ENCODE assay signal across 8 mouse cellular contexts in the genomic region with DNA sequence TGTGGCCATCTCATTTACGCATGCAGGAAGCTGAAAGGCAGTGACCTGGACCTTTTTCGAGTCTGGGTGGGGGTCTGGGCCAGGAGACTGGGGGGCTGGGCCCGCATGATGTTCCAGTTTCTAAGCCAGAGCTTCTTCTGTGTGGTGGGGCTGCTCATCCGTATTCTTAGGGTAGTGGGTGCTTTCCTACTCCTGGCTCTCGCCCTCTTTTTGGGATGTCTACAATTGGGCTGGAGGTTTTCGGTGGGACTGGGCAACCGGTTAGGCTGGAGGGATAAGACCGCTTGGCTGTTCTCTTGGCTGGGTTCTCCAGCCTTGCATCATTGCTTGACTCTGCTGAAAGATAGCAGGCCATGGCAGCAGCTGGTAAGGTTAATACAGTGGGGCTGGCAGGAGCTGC. TPM values are rescaled to one million over a fixed set of nuclear protein-coding genes. Genes with fewer than 3 reads are reported as not detected.
DNase-seq lines count a peak whose midpoint lies in the region; ATAC-seq and TF ChIP-seq lines count a peak whose summit lies in the region.
"Had no signal": no experiment of that assay in that cellular context is flagged by ENCODE, and none has a peak within 500 bp of the region (broad histone marks: within the 10 kb centered on the region; RNA-seq: fewer than 3 reads in every experiment).

No protein-coding gene starts in this region.

- H3K9me3 ChIP-seq in lung, postnatal 0 days (ENCODE audit: low read length), result no peaks in the 10 kb centered on the region
- no peaks in the 10 kb centered on the region for H3K9me3 ChIP-seq in forebrain, embryonic 15.5 days
- H3K9me3 ChIP-seq in liver, embryonic 12.5 days (replicated peaks), result no peaks in the 10 kb centered on the region
- H3K9me3 ChIP-seq in stomach, postnatal 0 days (ENCODE audit: control insufficient read depth, low read length), result no peaks in the 10 kb centered on the region

- ATAC-seq in lung, postnatal 0 days, result no peak
- no peak for ATAC-seq in forebrain, embryonic 15.5 days (replicated peaks)
- ATAC-seq in liver, embryonic 12.5 days, result no peak
- ATAC-seq in stomach, postnatal 0 days (ENCODE audit: low FRiP score, low TSS enrichment), result no peak

- H3K27ac ChIP-seq in lung, postnatal 0 days (ENCODE audit: low read length), result no peak overlapping the region
- H3K27ac ChIP-seq in forebrain, embryonic 15.5 days (replicated peaks), result no peak overlapping the region
- H3K27ac ChIP-seq in liver, embryonic 12.5 days, result peak overlapping the region; percentile 13; the same call in 1 of the 2 replicates
- no peak overlapping the region for H3K27ac ChIP-seq in stomach, postnatal 0 days (replicated peaks)

- H3K4me1 ChIP-seq in lung, postnatal 0 days (ENCODE audit: insufficient read depth, low read depth, low read length), result peaks cover 33% of the 10 kb centered on the region
- peaks cover 58% of the 10 kb centered on the region for H3K4me1 ChIP-seq in forebrain, embryonic 15.5 days
- peaks cover 60% of the 10 kb centered on the region for H3K4me1 ChIP-seq in liver, embryonic 12.5 days
- peaks cover 10% of the 10 kb centered on the region for H3K4me1 ChIP-seq in stomach, postnatal 0 days (replicated peaks; ENCODE audit: control insufficient read depth, insufficient read depth)

- TF ChIP-seq EP300 in lung, postnatal 0 days (IDR thresholded peaks at IDR 0.05), result no peak
- no peak for TF ChIP-seq EP300 in stomach, postnatal 0 days (optimal IDR thresholded peaks at IDR 0.05)

- peak overlapping the region; percentile 13; the same call in 1 of the 2 replicates for H3K9ac ChIP-seq in lung, postnatal 0 days (replicated peaks; ENCODE audit: low read depth)
- peak overlapping the region; percentile 80 for H3K9ac ChIP-seq in forebrain, embryonic 15.5 days (replicated peaks)
- H3K9ac ChIP-seq in liver, embryonic 12.5 days, result peak overlapping the region; percentile 49
- peak overlapping the region; percentile 41; the same call in 1 of the 2 replicates for H3K9ac ChIP-seq in stomach, postnatal 0 days (ENCODE audit: low read length)

- no peak for TF ChIP-seq CTCF in lung, postnatal 0 days (IDR thresholded peaks at IDR 0.05)
- TF ChIP-seq CTCF in stomach, postnatal 0 days (IDR thresholded peaks at IDR 0.05; ENCODE audit: low read depth), result no peak

- H3K4me2 ChIP-seq in lung, postnatal 0 days (replicated peaks; ENCODE audit: low read depth, low read length), result peak overlapping the region; percentile 79
- H3K4me2 ChIP-seq in forebrain, embryonic 15.5 days (replicated peaks), result peak overlapping the region; percentile 75
- peak overlapping the region; percentile 94 for H3K4me2 ChIP-seq in liver, embryonic 12.5 days
- H3K4me2 ChIP-seq in stomach, postnatal 0 days (replicated peaks; ENCODE audit: low read depth), result peak overlapping the region; percentile 57

- WGBS in lung, postnatal 0 days, result 87% methylated on average over 8 of the region's 8 CpGs
- 90% methylated on average over 8 of the region's 8 CpGs for WGBS in forebrain, embryonic 15.5 days
- 79% methylated on average over 8 of the region's 8 CpGs for WGBS in liver, embryonic 12.5 days (ENCODE audit: insufficient replicate concordance)
- WGBS in stomach, postnatal 0 days, result 72% methylated on average over 8 of the region's 8 CpGs

- H3K4me3 ChIP-seq in lung, postnatal 0 days (ENCODE audit: low read depth, low read length), result no peak overlapping the region
- peak overlapping the region; percentile 57 for H3K4me3 ChIP-seq in forebrain, embryonic 15.5 days
- peak overlapping the region; percentile 82 for H3K4me3 ChIP-seq in liver, embryonic 12.5 days
- H3K4me3 ChIP-seq in stomach, postnatal 0 days (ENCODE audit: low read depth, low read length), result peak overlapping the region; percentile 6; the same call in 1 of the 2 replicates

- H3K27me3 ChIP-seq in lung, postnatal 0 days (replicated peaks; ENCODE audit: insufficient read depth, low read length), result no peaks in the 10 kb centered on the region
- H3K27me3 ChIP-seq in forebrain, embryonic 15.5 days, result no peaks in the 10 kb centered on the region
- peaks cover 4% of the 10 kb centered on the region for H3K27me3 ChIP-seq in liver, embryonic 12.5 days (replicated peaks)
- H3K27me3 ChIP-seq in stomach, postnatal 0 days (ENCODE audit: control insufficient read depth, insufficient read depth, low read length), result no peaks in the 10 kb centered on the region

- H3K36me3 ChIP-seq in lung, postnatal 0 days (ENCODE audit: insufficient read depth, low read length), result no peaks in the 10 kb centered on the region
- H3K36me3 ChIP-seq in forebrain, embryonic 15.5 days, result 0 out of 2 replicates have a peak, but pooled peaks cover 4% of the 10 kb centered on the region
- peaks cover 32% of the 10 kb centered on the region for H3K36me3 ChIP-seq in liver, embryonic 12.5 days
- peaks cover 3% of the 10 kb centered on the region; the same call in 1 of the 2 replicates for H3K36me3 ChIP-seq in stomach, postnatal 0 days (ENCODE audit: control insufficient read depth, insufficient read depth, low read length)

- no peak for DNase-seq in lung, postnatal 0 days (ENCODE audit: low spot score)
- no peak for DNase-seq in lung, postnatal 14 days
- no peak for DNase-seq in stomach, postnatal 0 days (ENCODE audit: low spot score)
- no peak for DNase-seq in left cerebral cortex, adult 18-20 months (ENCODE audit: low spot score in 2 of 2)
- DNase-seq in cerebellum, adult 18-20 months, result no peak
- DNase-seq: adrenal gland, adult 2 months had no signal

RNA-seq across cellular contexts. Expression of a gene that starts 2.8 kb away (rescaled TPM):
- polyA plus RNA-seq in lung, postnatal 0 days (2015; fragmentation: Nextera tagmentation; extraction: Ambion mirVana), result 13.6 and 13.8 TPM in 2 replicates
- 12.6 and 13.6 TPM in 2 replicates for polyA plus RNA-seq in forebrain, embryonic 15.5 days (2015; fragmentation: Nextera tagmentation; extraction: Ambion mirVana)
- 3.7 and 3.9 TPM in 2 replicates for polyA plus RNA-seq in liver, embryonic 12.5 days (2016; fragmentation: Nextera tagmentation; extraction: Ambion mirVana)
- polyA plus RNA-seq in stomach, postnatal 0 days (2015; fragmentation: Nextera tagmentation; extraction: Ambion mirVana), result 7.8 and 8.5 TPM in 2 replicates
- 1 to 10 TPM; 6.9 to 7.1 TPM for total RNA-seq in left cerebral cortex, adult 18-20 months (2021)

RNA-seq across cellular contexts. Expression of a gene that starts 3.2 kb away (rescaled TPM):
- 44.0 and 51.9 TPM in 2 replicates for polyA plus RNA-seq in lung, postnatal 0 days (2015; fragmentation: Nextera tagmentation; extraction: Ambion mirVana)
- 60.4 and 62.8 TPM in 2 replicates for polyA plus RNA-seq in forebrain, embryonic 15.5 days (2015; fragmentation: Nextera tagmentation; extraction: Ambion mirVana)
- 27.9 and 29.1 TPM in 2 replicates for polyA plus RNA-seq in liver, embryonic 12.5 days (2016; fragmentation: Nextera tagmentation; extraction: Ambion mirVana)
- 29.8 and 30.5 TPM in 2 replicates for polyA plus RNA-seq in stomach, postnatal 0 days (2015; fragmentation: Nextera tagmentation; extraction: Ambion mirVana)
- 10 to 100 TPM; 64.6 to 67.0 TPM for total RNA-seq in left cerebral cortex, adult 18-20 months (2021)

RNA-seq across cellular contexts. Expression of a gene that starts 10.1 kb away (rescaled TPM):
- 113 and 119 TPM in 2 replicates for polyA plus RNA-seq in lung, postnatal 0 days (2015; fragmentation: Nextera tagmentation; extraction: Ambion mirVana)
- 190 and 199 TPM in 2 replicates for polyA plus RNA-seq in forebrain, embryonic 15.5 days (2015; fragmentation: Nextera tagmentation; extraction: Ambion mirVana)
- polyA plus RNA-seq in liver, embryonic 12.5 days (2016; fragmentation: Nextera tagmentation; extraction: Ambion mirVana), result 154 and 161 TPM in 2 replicates
- 99.4 and 104 TPM in 2 replicates for polyA plus RNA-seq in stomach, postnatal 0 days (2015; fragmentation: Nextera tagmentation; extraction: Ambion mirVana)
- total RNA-seq in left cerebral cortex, adult 18-20 months (2021), result 10 to 100 TPM; 39.5 to 39.6 TPM

RNA-seq across cellular contexts. Expression of a gene that starts 14.4 kb away (rescaled TPM):
- polyA plus RNA-seq in lung, postnatal 0 days (2015; fragmentation: Nextera tagmentation; extraction: Ambion mirVana), result 59.8 and 62.1 TPM in 2 replicates
- 28.1 and 28.6 TPM in 2 replicates for polyA plus RNA-seq in forebrain, embryonic 15.5 days (2015; fragmentation: Nextera tagmentation; extraction: Ambion mirVana)
- polyA plus RNA-seq in liver, embryonic 12.5 days (2016; fragmentation: Nextera tagmentation; extraction: Ambion mirVana), result 82.5 and 85.8 TPM in 2 replicates
- 111 and 121 TPM in 2 replicates for polyA plus RNA-seq in stomach, postnatal 0 days (2015; fragmentation: Nextera tagmentation; extraction: Ambion mirVana)
- 1 to 10 TPM; 8.0 to 8.6 TPM for total RNA-seq in left cerebral cortex, adult 18-20 months (2021)

RNA-seq across cellular contexts. Expression of a gene that starts 16.3 kb away (rescaled TPM):
- 8.2 and 9.8 TPM in 2 replicates for polyA plus RNA-seq in lung, postnatal 0 days (2015; fragmentation: Nextera tagmentation; extraction: Ambion mirVana)
- 0.20 and 0.43 TPM in 2 replicates for polyA plus RNA-seq in forebrain, embryonic 15.5 days (2015; fragmentation: Nextera tagmentation; extraction: Ambion mirVana)
- polyA plus RNA-seq in liver, embryonic 12.5 days (2016; fragmentation: Nextera tagmentation; extraction: Ambion mirVana), result 5.5 and 6.8 TPM in 2 replicates
- 2.0 and 2.1 TPM in 2 replicates for polyA plus RNA-seq in stomach, postnatal 0 days (2015; fragmentation: Nextera tagmentation; extraction: Ambion mirVana)
- under 1 TPM; 0.63 to 0.66 TPM for total RNA-seq in left cerebral cortex, adult 18-20 months (2021)

Comparison
In these comparisons a context has a peak if more than half of its experiments do, and no peak if none do; other contexts are left out.
1. H3K9ac ChIP-seq: peak in every context shown above with its lines; median percentile 80 in forebrain, embryonic 15.5 days; 49 in liver, embryonic 12.5 days; 41 in stomach, postnatal 0 days; 13 in lung, postnatal 0 days.